8 mouse cellular contexts compared by ENCODE assay signal in the genomic region with DNA sequence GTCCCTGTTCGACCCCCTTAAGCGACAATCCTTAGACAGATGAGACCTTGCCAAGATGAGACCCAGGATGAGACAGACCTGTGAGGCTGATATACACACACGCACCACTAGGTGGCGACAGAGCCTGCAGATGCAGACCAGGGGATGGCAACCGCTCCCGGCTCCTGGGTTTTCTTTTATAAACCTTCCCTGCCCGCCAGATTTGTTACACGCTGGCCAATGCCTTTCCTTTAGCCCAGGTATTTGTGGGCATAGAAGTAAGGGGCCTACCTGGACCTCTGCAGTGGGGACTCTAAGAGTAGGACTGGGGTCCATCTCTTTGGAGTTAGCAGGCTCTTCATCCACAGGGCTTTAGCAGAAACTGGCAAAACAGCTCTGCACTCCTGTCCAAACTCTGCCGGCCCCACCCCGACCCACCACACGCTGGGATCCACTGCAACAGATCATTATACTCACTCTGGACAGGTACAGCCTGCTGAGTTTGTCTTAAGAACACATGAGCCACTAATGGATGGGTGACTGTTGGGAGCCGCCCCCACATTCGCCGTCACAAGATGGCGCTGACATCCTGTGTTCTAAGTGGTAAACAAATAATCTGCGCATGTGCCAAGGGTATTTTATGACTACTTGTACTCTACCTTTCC.
DNase-seq lines count a peak whose midpoint lies in the region; ATAC-seq and TF ChIP-seq lines count a peak whose summit lies in the region.

No protein-coding gene starts in this region.

- TF ChIP-seq EP300 in ES-Bruce4 (IDR thresholded peaks at IDR 0.05; ENCODE audit: insufficient read depth, low read depth, low read length): no peak

- DNase-seq in cerebellum, adult 11 months: peak; percentile 76
- peak; percentile 65 to 71 for DNase-seq in heart, postnatal 14 days
- peak; percentile 80 to 88 for DNase-seq in kidney, postnatal 4 days
- peak; percentile 46 for DNase-seq in ovary, postnatal 14 days (ENCODE audit: low spot score)
- peak; percentile 59 for DNase-seq in thymus, adult 2 months

- peak; percentile 91 for TF ChIP-seq CTCF in ES-Bruce4 (IDR thresholded peaks at IDR 0.05; ENCODE audit: low read depth, low read length)
- TF ChIP-seq CTCF in thymus, adult 2 months (IDR thresholded peaks at IDR 0.05; ENCODE audit: borderline replicate concordance, control insufficient read depth, extremely low read depth, insufficient read depth, low read length, poor library complexity): peak; percentile 87; the same call in 1 of the 2 replicates

- 25% methylated on average over 16 of the region's 16 CpGs for WGBS in forebrain, embryonic 15.5 days
- WGBS in lung, embryonic 15.5 days: 18% methylated on average over 16 of the region's 16 CpGs
- WGBS in thymus, adult 2 months: 13% methylated on average over 16 of the region's 16 CpGs

- H3K4me3 ChIP-seq in ES-Bruce4 (ENCODE audit: low read depth, low read length): peak overlapping the region; percentile 96
- H3K4me3 ChIP-seq in forebrain, embryonic 15.5 days: peak overlapping the region; percentile 43
- peak overlapping the region; percentile 48 for H3K4me3 ChIP-seq in lung, embryonic 15.5 days
- peak overlapping the region; percentile 95 for H3K4me3 ChIP-seq in thymus, adult 2 months (ENCODE audit: control insufficient read depth, insufficient read depth, low read length)

- H3K9ac ChIP-seq in ES-Bruce4 (ENCODE audit: low read depth, poor library complexity, severe bottlenecking): peak overlapping the region; percentile 88
- H3K9ac ChIP-seq in forebrain, embryonic 15.5 days (replicated peaks): peak overlapping the region; percentile 35
- H3K9ac ChIP-seq in lung, embryonic 15.5 days: peak overlapping the region; percentile 40

- ATAC-seq in forebrain, embryonic 15.5 days (replicated peaks): peak; percentile 74
- peak; percentile 60; the same call in 1 of the 2 replicates for ATAC-seq in lung, embryonic 15.5 days (ENCODE audit: borderline replicate concordance, extremely low read depth, low FRiP score, low TSS enrichment)

- no peaks in the 10 kb centered on the region for H3K4me1 ChIP-seq in ES-Bruce4 (ENCODE audit: control insufficient read depth, insufficient read depth, low read length)
- H3K4me1 ChIP-seq in forebrain, embryonic 15.5 days: peaks cover 45% of the 10 kb centered on the region
- H3K4me1 ChIP-seq in lung, embryonic 15.5 days: peaks cover 11% of the 10 kb centered on the region; the same call in 1 of the 2 replicates
- H3K4me1 ChIP-seq in thymus, adult 2 months (replicated peaks; ENCODE audit: control insufficient read depth, insufficient read depth, low read length): peaks cover 14% of the 10 kb centered on the region

- no peaks in the 10 kb centered on the region for H3K36me3 ChIP-seq in ES-Bruce4 (ENCODE audit: control insufficient read depth, insufficient read depth, low read length, poor library complexity, severe bottlenecking)
- H3K36me3 ChIP-seq in forebrain, embryonic 15.5 days: no peaks in the 10 kb centered on the region
- no peaks in the 10 kb centered on the region for H3K36me3 ChIP-seq in lung, embryonic 15.5 days
- H3K36me3 ChIP-seq in thymus, adult 2 months (ENCODE audit: control insufficient read depth, insufficient read depth, low read length): no peaks in the 10 kb centered on the region

- no peaks in the 10 kb centered on the region for H3K9me3 ChIP-seq in ES-Bruce4 (replicated peaks; ENCODE audit: control insufficient read depth, insufficient read depth, low read length, poor library complexity, severe bottlenecking)
- no peaks in the 10 kb centered on the region for H3K9me3 ChIP-seq in forebrain, embryonic 15.5 days
- no peaks in the 10 kb centered on the region for H3K9me3 ChIP-seq in lung, embryonic 15.5 days

- no peak for TF ChIP-seq POLR2A in ES-Bruce4 (IDR thresholded peaks at IDR 0.05; ENCODE audit: insufficient read depth, low read length)
- 0 out of 2 replicates have a peak, but pooled peaks have one; percentile 42 for TF ChIP-seq POLR2A in thymus, adult 2 months (IDR thresholded peaks at IDR 0.05; ENCODE audit: control insufficient read depth, extremely low read depth, insufficient read depth, low read length, poor library complexity)

- peak overlapping the region; percentile 44 for H3K4me2 ChIP-seq in forebrain, embryonic 15.5 days (replicated peaks)
- peak overlapping the region; percentile 64 for H3K4me2 ChIP-seq in lung, embryonic 15.5 days

- H3K27me3 ChIP-seq in ES-Bruce4 (ENCODE audit: control insufficient read depth, insufficient read depth, low read length, poor library complexity, severe bottlenecking): no peaks in the 10 kb centered on the region
- no peaks in the 10 kb centered on the region for H3K27me3 ChIP-seq in forebrain, embryonic 15.5 days
- H3K27me3 ChIP-seq in lung, embryonic 15.5 days: no peaks in the 10 kb centered on the region
- H3K27me3 ChIP-seq in thymus, adult 2 months (ENCODE audit: control insufficient read depth, insufficient read depth, low read length): no peaks in the 10 kb centered on the region

- intact Hi-C loops in heart, postnatal 14 days (cut with DNase I): loop anchor here (10.0 kb wide), 2 partner anchors 242 to 642 kb away; no protein-coding TSS in a partner anchor

- peak overlapping the region; percentile 77 for H3K27ac ChIP-seq in ES-Bruce4 (ENCODE audit: insufficient read depth, low read length)
- H3K27ac ChIP-seq in forebrain, embryonic 15.5 days (replicated peaks): peak overlapping the region; percentile 84
- H3K27ac ChIP-seq in lung, embryonic 15.5 days: peak overlapping the region; percentile 83
- peak overlapping the region; percentile 94 for H3K27ac ChIP-seq in thymus, adult 2 months (ENCODE audit: control insufficient read depth, insufficient read depth, low read length)

Comparison
In these comparisons a context has a peak if more than half of its experiments do, and no peak if none do; other contexts are left out.
1. Peak in every context shown above with its lines: DNase-seq, ATAC-seq, H3K4me3 ChIP-seq and H3K27ac ChIP-seq.
2. H3K4me3 ChIP-seq: peak in every context shown above with its lines; median percentile 96 in ES-Bruce4; 95 in thymus, adult 2 months; 48 in lung, embryonic 15.5 days; 43 in forebrain, embryonic 15.5 days.
3. H3K9ac ChIP-seq: peak in every context shown above with its lines; median percentile 88 in ES-Bruce4; 40 in lung, embryonic 15.5 days; 35 in forebrain, embryonic 15.5 days.